Mouse (Mus musculus): ENCODE measurements around the gene Tbcd. TPM values are rescaled to one million over a fixed set of nuclear protein-coding genes. Genes with fewer than 3 reads are reported as not detected.

Tbcd gene
- polyA plus RNA-seq, 1 experiment from 2014 or later = 29.8 TPM

- H3K27me3 ChIP-seq (ENCODE audit: insufficient read depth, low read length) = no peaks in the 10 kb centered on the region
- DNase-seq (ENCODE audit: low spot score) = no peak
- no peak overlapping the region for H3K4me3 ChIP-seq (replicated peaks; ENCODE audit: low read depth, low read length)
- TF ChIP-seq CTCF (IDR thresholded peaks at IDR 0.05; ENCODE audit: low read depth) = no peak
- whole genome bisulfite sequencing = 86% methylated on average over 3 of the region's 3 CpGs
- H3K27ac ChIP-seq = 0 out of 2 replicates have a peak overlapping the region, but pooled peaks have one; percentile 25
- ATAC-seq (replicated peaks; ENCODE audit: low FRiP score, low read depth) = no peak
- no peak overlapping the region for H3K4me2 ChIP-seq (ENCODE audit: low read length)
- 0 out of 2 replicates have a peak, but pooled peaks cover 4% of the 10 kb centered on the region for H3K36me3 ChIP-seq (ENCODE audit: insufficient read depth, low read length)
- no peak overlapping the region for H3K9ac ChIP-seq (ENCODE audit: low read depth, low read length)
- no peaks in the 10 kb centered on the region for H3K9me3 ChIP-seq (replicated peaks; ENCODE audit: low read length)
- peaks cover 35% of the 10 kb centered on the region for H3K4me1 ChIP-seq (replicated peaks; ENCODE audit: insufficient read depth, low read length)
Observed at GRCm38 (mm10) chr11:121553458-121553857, 101.7 kb downstream of the Tbcd start.

GRCm38 (mm10) chr11:121556727-121557126 lies 105.0 kb downstream of the Tbcd start:
- no peaks in the 10 kb centered on the region for H3K27me3 ChIP-seq (ENCODE audit: insufficient read depth, low read length)
- 68% methylated on average over 1 of the region's 1 CpGs for WGBS
- H3K4me1 ChIP-seq (replicated peaks; ENCODE audit: insufficient read depth, low read length) = peaks cover 7% of the 10 kb centered on the region; the same call in 1 of the 2 replicates
- 0 out of 2 replicates have a peak, but pooled peaks cover 4% of the 10 kb centered on the region for H3K36me3 ChIP-seq (ENCODE audit: insufficient read depth, low read length)
- no peak overlapping the region for H3K9ac ChIP-seq (ENCODE audit: low read depth, low read length)
- no peak for TF ChIP-seq CTCF (IDR thresholded peaks at IDR 0.05; ENCODE audit: low read depth)
- ATAC-seq (replicated peaks; ENCODE audit: low FRiP score, low read depth) (no peak), DNase-seq (ENCODE audit: low spot score) (no peak)
- no peak overlapping the region for H3K4me2 ChIP-seq (ENCODE audit: low read length)
- no peaks in the 10 kb centered on the region for H3K9me3 ChIP-seq (replicated peaks; ENCODE audit: low read length)
- H3K27ac ChIP-seq = no peak overlapping the region
- H3K4me3 ChIP-seq (replicated peaks; ENCODE audit: low read depth, low read length) = no peak overlapping the region

GRCm38 (mm10) chr11:121557946-121558345 lies 106.2 kb downstream of the Tbcd start:
- WGBS = 100% methylated on average over 1 of the region's 1 CpGs
- no peak for DNase-seq (ENCODE audit: low spot score)
- Histone ChIP-seq H3K4me2 (ENCODE audit: low read length) (no peak overlapping the region), H3K27ac (no peak overlapping the region), H3K4me3 (replicated peaks; ENCODE audit: low read depth, low read length) (no peak overlapping the region), H3K27me3 (ENCODE audit: insufficient read depth, low read length) (no peaks in the 10 kb centered on the region), H3K9me3 (replicated peaks; ENCODE audit: low read length) (no peaks in the 10 kb centered on the region), H3K36me3 (ENCODE audit: insufficient read depth, low read length) (0 out of 2 replicates have a peak, but pooled peaks cover 4% of the 10 kb centered on the region), H3K4me1 (replicated peaks; ENCODE audit: insufficient read depth, low read length) (0 out of 2 replicates have a peak, but pooled peaks cover 3% of the 10 kb centered on the region), H3K9ac (ENCODE audit: low read depth, low read length) (no peak overlapping the region)
- TF ChIP-seq CTCF (IDR thresholded peaks at IDR 0.05; ENCODE audit: low read depth) = no peak
- no peak for ATAC-seq (replicated peaks; ENCODE audit: low FRiP score, low read depth)

- H3K4me3 ChIP-seq (replicated peaks; ENCODE audit: low read depth, low read length) = no peak overlapping the region
- DNase-seq (ENCODE audit: low spot score) (no peak), ATAC-seq (replicated peaks; ENCODE audit: low FRiP score, low read depth) (no peak)
- H3K4me1 ChIP-seq (replicated peaks; ENCODE audit: insufficient read depth, low read length) = no peaks in the 10 kb centered on the region
- no peak overlapping the region for H3K9ac ChIP-seq (ENCODE audit: low read depth, low read length)
- H3K4me2 ChIP-seq (ENCODE audit: low read length) = no peak overlapping the region
- TF ChIP-seq CTCF (IDR thresholded peaks at IDR 0.05; ENCODE audit: low read depth) = no peak
- no peaks in the 10 kb centered on the region for H3K9me3 ChIP-seq (replicated peaks; ENCODE audit: low read length)
- 91% methylated on average over 3 of the region's 3 CpGs for WGBS
- H3K36me3 ChIP-seq (ENCODE audit: insufficient read depth, low read length) = 0 out of 2 replicates have a peak, but pooled peaks cover 4% of the 10 kb centered on the region
- H3K27me3 ChIP-seq (ENCODE audit: insufficient read depth, low read length) = no peaks in the 10 kb centered on the region
- no peak overlapping the region for H3K27ac ChIP-seq
Observed at GRCm38 (mm10) chr11:121558522-121558921, 106.8 kb downstream of the Tbcd start.

- DNase-seq (ENCODE audit: low spot score) (no peak), ATAC-seq (replicated peaks; ENCODE audit: low FRiP score, low read depth) (no peak)
- no peak for TF ChIP-seq CTCF (IDR thresholded peaks at IDR 0.05; ENCODE audit: low read depth)
- Histone ChIP-seq H3K9me3 (replicated peaks; ENCODE audit: low read length) (no peaks in the 10 kb centered on the region), H3K4me3 (replicated peaks; ENCODE audit: low read depth, low read length) (no peak overlapping the region), H3K9ac (ENCODE audit: low read depth, low read length) (no peak overlapping the region), H3K27me3 (ENCODE audit: insufficient read depth, low read length) (no peaks in the 10 kb centered on the region), H3K36me3 (ENCODE audit: insufficient read depth, low read length) (0 out of 2 replicates have a peak, but pooled peaks cover 4% of the 10 kb centered on the region), H3K4me2 (ENCODE audit: low read length) (no peak overlapping the region), H3K4me1 (replicated peaks; ENCODE audit: insufficient read depth, low read length) (no peaks in the 10 kb centered on the region), H3K27ac (no peak overlapping the region)
- 80% methylated on average over 4 of the region's 4 CpGs for WGBS
Observed at GRCm38 (mm10) chr11:121559527-121560293, 108.0 kb downstream of the Tbcd start.

GRCm38 (mm10) chr11:121560294-121560663 lies 108.5 kb downstream of the Tbcd start:
- peak; percentile 27; the same call in 1 of the 2 replicates for TF ChIP-seq CTCF (IDR thresholded peaks at IDR 0.05; ENCODE audit: low read depth)
- Histone ChIP-seq H3K9me3 (replicated peaks; ENCODE audit: low read length) (no peaks in the 10 kb centered on the region), H3K36me3 (ENCODE audit: insufficient read depth, low read length) (0 out of 2 replicates have a peak, but pooled peaks cover 4% of the 10 kb centered on the region), H3K4me2 (ENCODE audit: low read length) (no peak overlapping the region), H3K4me1 (replicated peaks; ENCODE audit: insufficient read depth, low read length) (no peaks in the 10 kb centered on the region), H3K4me3 (replicated peaks; ENCODE audit: low read depth, low read length) (no peak overlapping the region), H3K27me3 (ENCODE audit: insufficient read depth, low read length) (no peaks in the 10 kb centered on the region), H3K9ac (ENCODE audit: low read depth, low read length) (no peak overlapping the region), H3K27ac (no peak overlapping the region)
- DNase-seq (ENCODE audit: low spot score) = no peak
- WGBS = 60% methylated on average over 7 of the region's 7 CpGs
- ATAC-seq (replicated peaks; ENCODE audit: low FRiP score, low read depth) = no peak
